Mouse (Mus musculus) small intestine, adult 2 months (tissue): ENCODE results near the gene Cryzl2.

ENCODE experiments used
- CTCF ChIP-seq: fragments of 200-500 bp; IDR thresholded peaks from 2 replicates; pipeline ENCODE4 v1.5.1; 2012; ENCODE audit warnings: low read depth, mild to moderate bottlenecking, control low read depth, inconsistent platforms, low read length, moderate library complexity, mixed read lengths; ENCODE audit not compliant: insufficient replicate concordance, insufficient read length; ENCODE audit errors: extremely low read depth
- POLR2A ChIP-seq: fragments of 200-500 bp; IDR thresholded peaks from 2 replicates; pipeline ENCODE4 v1.6.1; 2012; ENCODE audit warnings: low read depth, mild to moderate bottlenecking, control low read depth, inconsistent platforms, low read length, moderate library complexity

- no peak for TF ChIP-seq CTCF
- no peak for TF ChIP-seq POLR2A
Observed at GRCm38 (mm10) chr1:157506995-157507595, 48.7 kb downstream of the Cryzl2 start.
